Mouse (Mus musculus): Measurements from ENCODE around the gene Olfr186.

DNA sequence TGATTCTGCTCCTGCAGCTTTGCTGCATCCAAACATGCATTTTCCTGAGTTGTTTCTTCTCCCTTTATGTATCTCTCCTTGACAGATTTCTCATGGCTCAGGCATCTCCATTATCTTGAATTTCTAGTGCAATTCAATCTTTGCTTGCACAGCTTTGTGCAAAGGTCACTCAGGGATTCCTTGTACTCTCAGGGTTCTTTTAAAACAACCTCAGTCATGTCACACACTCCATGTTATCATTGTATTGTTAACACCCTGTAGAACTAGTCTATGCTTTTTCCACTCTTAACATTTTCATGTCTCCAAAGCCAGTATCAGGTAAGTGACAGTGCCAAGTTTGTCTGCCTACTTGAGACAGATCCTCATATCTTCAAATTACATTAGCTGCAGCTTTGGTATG, 41.7 kb upstream of the Olfr186 start:
- TF ChIP-seq POLR2A (IDR thresholded peaks at IDR 0.05; ENCODE audit: extremely low read depth, insufficient read depth, low read length) = no peak
- no peak for TF ChIP-seq CTCF (IDR thresholded peaks at IDR 0.05; ENCODE audit: low read depth, low read length)

Measured in liver, adult 2 months (tissue).